Mouse (Mus musculus): ENCODE results near the gene Ube2i. TPM values are rescaled to one million over a fixed set of nuclear protein-coding genes. Genes with fewer than 3 reads are reported as not detected.
A peak's percentile ranks its signal among the peaks of the same experiment; 100 is the strongest.
"Not testable (repeated sequence)": the region's sequence is repeated elsewhere in the genome, so short reads cannot be mapped to it uniquely, and the experiment has no call there.

The Ube2i gene
- polyA plus RNA-seq, 1 experiment from 2014 or later, result 447 TPM

- no peak overlapping the region for H3K27ac ChIP-seq (replicated peaks)
These were observed 49.7 kb downstream of the Ube2i start for GRCm38 (mm10) chr17:25224586-25225222.

GRCm38 (mm10) chr17:25222951-25223601 lies 51.3 kb downstream of the Ube2i start:
- no peak for ATAC-seq (ENCODE audit: low FRiP score, low read depth)
- Histone ChIP-seq H3K9me3 (no peaks in the 10 kb centered on the region), H3K27ac (replicated peaks) (peak overlapping the region; percentile 60), H3K4me3 (peak overlapping the region; percentile 42), H3K36me3 (no peaks in the 10 kb centered on the region; the same call in 1 of the 2 replicates), H3K27me3 (no peaks in the 10 kb centered on the region), H3K4me2 (peak overlapping the region; percentile 77), H3K4me1 (replicated peaks) (peaks cover 19% of the 10 kb centered on the region), H3K9ac (peak overlapping the region; percentile 34)
- 49% methylated on average over 6 of the region's 6 CpGs for WGBS

More at GRCm38 (mm10) chr17:25224586-25225222, 49.7 kb downstream of the Ube2i start:
- Histone ChIP-seq H3K36me3 (peaks cover 6% of the 10 kb centered on the region), H3K4me2 (no peak overlapping the region), H3K4me1 (replicated peaks) (peaks cover 19% of the 10 kb centered on the region), H3K27me3 (no peaks in the 10 kb centered on the region), H3K4me3 (no peak overlapping the region), H3K9ac (no peak overlapping the region), H3K9me3 (no peaks in the 10 kb centered on the region)
- WGBS, result 92% methylated on average over 7 of the region's 7 CpGs
- no peak for ATAC-seq (ENCODE audit: low FRiP score, low read depth)

- Histone ChIP-seq H3K4me2 (peak overlapping the region; percentile 77), H3K27ac (replicated peaks) (peak overlapping the region; percentile 60), H3K4me3 (peak overlapping the region; percentile 42), H3K9ac (peak overlapping the region; percentile 34), H3K4me1 (replicated peaks) (peaks cover 19% of the 10 kb centered on the region)
- ATAC-seq (ENCODE audit: low FRiP score, low read depth), result peak; percentile 89
- H3K9me3 ChIP-seq, H3K36me3 ChIP-seq, H3K27me3 ChIP-seq: not testable (repeated sequence)
- WGBS, result 16% methylated on average over 14 of the region's 28 CpGs
These were observed 51.9 kb downstream of the Ube2i start for GRCm38 (mm10) chr17:25222504-25222940.

GRCm38 (mm10) chr17:25221821-25222503 lies 52.5 kb downstream of the Ube2i start:
- peak overlapping the region; percentile 44 for H3K9ac ChIP-seq
- no peaks in the 10 kb centered on the region for H3K9me3 ChIP-seq
- H3K4me2 ChIP-seq, result peak overlapping the region; percentile 77
- peak overlapping the region; percentile 42 for H3K4me3 ChIP-seq
- peak; percentile 92 for ATAC-seq (ENCODE audit: low FRiP score, low read depth)
- H3K4me1 ChIP-seq (replicated peaks), result peaks cover 19% of the 10 kb centered on the region
- H3K27me3 ChIP-seq, result no peaks in the 10 kb centered on the region
- 2% methylated on average over 19 of the region's 30 CpGs for WGBS
- peak overlapping the region; percentile 78 for H3K27ac ChIP-seq (replicated peaks)
- H3K36me3 ChIP-seq, result peaks cover 4% of the 10 kb centered on the region; the same call in 1 of the 2 replicates

GRCm38 (mm10) chr17:25220746-25221145 lies 53.7 kb downstream of the Ube2i start:
- H3K9me3 ChIP-seq, result no peaks in the 10 kb centered on the region
- no peak overlapping the region for H3K9ac ChIP-seq
- H3K36me3 ChIP-seq, result peaks cover 11% of the 10 kb centered on the region
- H3K4me3 ChIP-seq, result no peak overlapping the region
- H3K27me3 ChIP-seq, result no peaks in the 10 kb centered on the region
- H3K27ac ChIP-seq (replicated peaks), result peak overlapping the region; percentile 78; the same call in 1 of the 2 replicates
- no peak overlapping the region for H3K4me2 ChIP-seq
- peaks cover 19% of the 10 kb centered on the region for H3K4me1 ChIP-seq (replicated peaks)
- ATAC-seq (ENCODE audit: low FRiP score, low read depth), result no peak
- 61% methylated on average over 1 of the region's 1 CpGs for WGBS

- ATAC-seq (ENCODE audit: low FRiP score, low read depth), result no peak
- Histone ChIP-seq H3K4me2 (no peak overlapping the region), H3K27ac (replicated peaks) (no peak overlapping the region), H3K9ac (no peak overlapping the region), H3K4me1 (replicated peaks) (peaks cover 19% of the 10 kb centered on the region), H3K27me3 (no peaks in the 10 kb centered on the region), H3K4me3 (no peak overlapping the region), H3K36me3 (peaks cover 18% of the 10 kb centered on the region), H3K9me3 (no peaks in the 10 kb centered on the region)
- 95% methylated on average over 15 of the region's 15 CpGs for WGBS
These were observed 54.7 kb downstream of the Ube2i start for GRCm38 (mm10) chr17:25219492-25220295.

GRCm38 (mm10) chr17:25218967-25219366 lies 55.5 kb downstream of the Ube2i start:
- Histone ChIP-seq H3K9ac (no peak overlapping the region), H3K27ac (replicated peaks) (no peak overlapping the region), H3K9me3 (no peaks in the 10 kb centered on the region), H3K36me3 (peaks cover 25% of the 10 kb centered on the region), H3K4me2 (no peak overlapping the region), H3K4me3 (no peak overlapping the region), H3K4me1 (replicated peaks) (peaks cover 19% of the 10 kb centered on the region), H3K27me3 (no peaks in the 10 kb centered on the region)
- ATAC-seq (ENCODE audit: low FRiP score, low read depth), result no peak
- 91% methylated on average over 9 of the region's 9 CpGs for WGBS

- H3K36me3 ChIP-seq, result peaks cover 52% of the 10 kb centered on the region
- no peak overlapping the region for H3K4me3 ChIP-seq
- WGBS, result 85% methylated on average over 3 of the region's 3 CpGs
- no peak overlapping the region for H3K9ac ChIP-seq
- H3K27me3 ChIP-seq, result no peaks in the 10 kb centered on the region
- no peak overlapping the region for H3K4me2 ChIP-seq
- ATAC-seq (ENCODE audit: low FRiP score, low read depth), result no peak
- no peaks in the 10 kb centered on the region for H3K4me1 ChIP-seq (replicated peaks)
- H3K27ac ChIP-seq (replicated peaks), result no peak overlapping the region
- no peaks in the 10 kb centered on the region for H3K9me3 ChIP-seq
These were observed 59.0 kb downstream of the Ube2i start for GRCm38 (mm10) chr17:25215431-25215830.

Small RNA genes lying within 50 kb of the gene (microRNA-seq; reads per million reads assigned to microRNA genes)
- 3.1 reads per million, percentile 13 among the genes with 10 or more reads in this experiment for gene Mir3547

Other genes starting within 250 kb of the Ube2i start
- gene Tmem204, start 191.0 kb downstream of the Ube2i start, polyA plus RNA-seq (2015; fragmentation: Nextera tagmentation; extraction: Ambion mirVana), result 10.9 TPM in 2 replicates
- gene Telo2, start 158.7 kb downstream of the Ube2i start, polyA plus RNA-seq (2015; fragmentation: Nextera tagmentation; extraction: Ambion mirVana), result 51.3 and 58.9 TPM in 2 replicates
- not detected in 2 replicates for gene Ptx4, start 153.9 kb downstream of the Ube2i start, polyA plus RNA-seq (2015; fragmentation: Nextera tagmentation; extraction: Ambion mirVana)
- 29.4 and 32.2 TPM in 2 replicates for gene Clcn7, start 141.2 kb downstream of the Ube2i start, polyA plus RNA-seq (2015; fragmentation: Nextera tagmentation; extraction: Ambion mirVana)
- gene Ccdc154, start 112.2 kb downstream of the Ube2i start, polyA plus RNA-seq (2015; fragmentation: Nextera tagmentation; extraction: Ambion mirVana), result not detected in 2 replicates
- gene Gm38655, start 99.2 kb downstream of the Ube2i start, polyA plus RNA-seq (2015; fragmentation: Nextera tagmentation; extraction: Ambion mirVana), result not detected in 2 replicates
- 31.1 and 31.5 TPM in 2 replicates for gene BC003965, start 90.1 kb downstream of the Ube2i start, polyA plus RNA-seq (2015; fragmentation: Nextera tagmentation; extraction: Ambion mirVana)
- 15.1 and 16.2 TPM in 2 replicates for gene Unkl, start 86.2 kb downstream of the Ube2i start, polyA plus RNA-seq (2015; fragmentation: Nextera tagmentation; extraction: Ambion mirVana)
- 104 and 107 TPM in 2 replicates for gene Gnptg, start 34.5 kb downstream of the Ube2i start, polyA plus RNA-seq (2015; fragmentation: Nextera tagmentation; extraction: Ambion mirVana)
- gene Tsr3, start 34.5 kb downstream of the Ube2i start, polyA plus RNA-seq (2015; fragmentation: Nextera tagmentation; extraction: Ambion mirVana), result 60.2 and 61.4 TPM in 2 replicates
- 19.6 and 20.4 TPM in 2 replicates for gene Baiap3, start 18.3 kb downstream of the Ube2i start, polyA plus RNA-seq (2015; fragmentation: Nextera tagmentation; extraction: Ambion mirVana)
- gene Prss34, start 23.8 kb upstream of the Ube2i start, polyA plus RNA-seq (2015; fragmentation: Nextera tagmentation; extraction: Ambion mirVana), result 0.13 TPM in 1 of 2 replicates, not detected in the other
- not detected in 2 replicates for gene Prss28, start 34.0 kb upstream of the Ube2i start, polyA plus RNA-seq (2015; fragmentation: Nextera tagmentation; extraction: Ambion mirVana)
- not detected in 2 replicates for gene Prss29, start 44.0 kb upstream of the Ube2i start, polyA plus RNA-seq (2015; fragmentation: Nextera tagmentation; extraction: Ambion mirVana)
- gene Tpsab1, start 70.9 kb upstream of the Ube2i start, polyA plus RNA-seq (2015; fragmentation: Nextera tagmentation; extraction: Ambion mirVana), result not detected in 2 replicates
- gene Tpsb2, start 91.7 kb upstream of the Ube2i start, polyA plus RNA-seq (2015; fragmentation: Nextera tagmentation; extraction: Ambion mirVana), result 0.14 and 0.23 TPM in 2 replicates
- 0.64 and 0.79 TPM in 2 replicates for gene Tpsg1, start 94.7 kb upstream of the Ube2i start, polyA plus RNA-seq (2015; fragmentation: Nextera tagmentation; extraction: Ambion mirVana)
- 10.0 and 10.6 TPM in 2 replicates for gene Cacna1h, start 159.2 kb upstream of the Ube2i start, polyA plus RNA-seq (2015; fragmentation: Nextera tagmentation; extraction: Ambion mirVana)
- gene Tekt4, start 180.0 kb upstream of the Ube2i start, polyA plus RNA-seq (2015; fragmentation: Nextera tagmentation; extraction: Ambion mirVana), result 1.1 and 1.3 TPM in 2 replicates
- 0.64 and 0.77 TPM in 2 replicates for gene Sstr5, start 222.7 kb upstream of the Ube2i start, polyA plus RNA-seq (2015; fragmentation: Nextera tagmentation; extraction: Ambion mirVana)